Mouse (Mus musculus) kidney, embryonic 14.5 days (tissue): ENCODE data around the gene Catsper2. TPM values are rescaled to one million over a fixed set of nuclear protein-coding genes. Genes with fewer than 3 reads are reported as not detected.
A peak's percentile ranks its signal among the peaks of the same experiment; 100 is the strongest.

Experiments used
- ATAC-seq: fragments of 200-750 bp; cut with Nextera tagmentation; 2 replicates; pipeline ENCODE4 v1.8.0; 2017; ENCODE audit warnings: moderate number of reproducible peaks, mild to moderate bottlenecking, moderate TSS enrichment, moderate library complexity; ENCODE audit not compliant: low FRiP score, low TSS enrichment
- H3K27ac ChIP-seq: fragments of 300-500 bp; sonication (generic); 2 replicates; pipeline ENCODE4 v1.5.1; 2014; ENCODE audit warnings: low read depth, mild to moderate bottlenecking, low read length, moderate library complexity, mixed read lengths
- H3K27me3 ChIP-seq: fragments of 300-500 bp; sonication (generic); 2 replicates; pipeline ENCODE4 v1.6.1; 2014; ENCODE audit warnings: mild to moderate bottlenecking, low read length; ENCODE audit not compliant: control insufficient read depth, insufficient read depth
- H3K36me3 ChIP-seq: fragments of 300-500 bp; sonication (generic); 2 replicates; pipeline ENCODE4 v1.6.1; 2014; ENCODE audit warnings: low read length, mixed read lengths; ENCODE audit not compliant: control insufficient read depth, insufficient read depth
- H3K4me1 ChIP-seq: fragments of 300-500 bp; sonication (generic); 2 replicates; pipeline ENCODE4 v1.6.1; 2014; ENCODE audit warnings: low read length, mixed read lengths; ENCODE audit not compliant: control insufficient read depth, insufficient read depth
- H3K4me2 ChIP-seq: fragments of 300-500 bp; sonication (generic); replicated peaks from 2 replicates; pipeline ENCODE4 v1.6.1; 2014; ENCODE audit warnings: low read depth, mild to moderate bottlenecking, low read length
- H3K4me3 ChIP-seq: fragments of 300-500 bp; sonication (generic); 2 replicates; pipeline ENCODE4 v1.5.1; 2014; ENCODE audit warnings: mild to moderate bottlenecking, low read length
- H3K9ac ChIP-seq: fragments of 300-500 bp; sonication (generic); 2 replicates; pipeline ENCODE4 v1.6.1; 2014; ENCODE audit warnings: low read depth, mild to moderate bottlenecking, low read length, moderate library complexity
- H3K9me3 ChIP-seq: fragments of 300-500 bp; sonication (generic); 2 replicates; pipeline ENCODE4 v1.6.1; 2016; ENCODE audit warnings: low read length; ENCODE audit not compliant: control insufficient read depth
- WGBS: fragments of 180-500 bp; shearing (Covaris S2); extraction: QIAGEN DNeasy Blood & Tissue Kit; methylation state at CpG from one replicate; pipeline ENCODE4 v1.1.7; 2014; 5-methylcytosine and 5-hydroxymethylcytosine counted together
- polyA plus RNA-seq: library from polyadenylated mRNA; unstranded; fragments of >200 nt; fragmentation: Nextera tagmentation; extraction: Ambion mirVana; gene quantifications from 2 replicates; pipeline ENCODE4 v1.2.1, GENCODE M21; 2014

Catsper2 gene
- polyA plus RNA-seq, 1 experiment from 2014 or later: 2.2 TPM

GRCm38 (mm10) chr2:121442259-121443067 is 28.9 kb upstream of the Catsper2 start:
- H3K9me3 ChIP-seq: no peaks in the 10 kb centered on the region
- H3K36me3 ChIP-seq: peaks cover 25% of the 10 kb centered on the region
- peak; percentile 93 for ATAC-seq
- peaks cover 8% of the 10 kb centered on the region for H3K4me1 ChIP-seq
- peak overlapping the region; percentile 42 for H3K9ac ChIP-seq
- no peak overlapping the region for H3K27ac ChIP-seq
- H3K27me3 ChIP-seq: no peaks in the 10 kb centered on the region
- H3K4me2 ChIP-seq: peak overlapping the region; percentile 69
- H3K4me3 ChIP-seq: peak overlapping the region; percentile 41
- 2% methylated on average over 30 of the region's 30 CpGs for WGBS

DNA sequence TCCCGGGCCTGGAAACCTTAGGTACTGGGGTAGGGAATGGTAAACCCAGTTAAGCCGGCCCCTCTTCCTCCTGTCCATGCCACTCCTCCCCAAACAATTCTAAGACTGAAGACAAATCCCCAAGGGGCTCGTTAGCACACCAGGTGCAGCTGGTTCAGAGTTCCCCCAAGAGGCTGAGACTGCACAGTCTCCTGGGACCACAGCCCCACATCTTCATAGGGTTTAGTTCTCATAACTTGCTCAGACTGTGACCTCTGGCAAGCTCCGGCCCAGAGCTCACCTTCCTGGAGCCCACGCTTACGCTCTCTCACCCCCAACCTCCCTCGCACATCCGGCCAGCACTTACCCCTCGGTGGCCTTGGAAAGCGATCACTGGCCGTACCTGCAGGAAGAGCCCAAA is 28.2 kb upstream of the Catsper2 start:
- Histone ChIP-seq H3K4me1 (peaks cover 8% of the 10 kb centered on the region), H3K9me3 (no peaks in the 10 kb centered on the region), H3K27ac (no peak overlapping the region), H3K36me3 (peaks cover 32% of the 10 kb centered on the region), H3K4me2 (peak overlapping the region; percentile 69), H3K4me3 (peak overlapping the region; percentile 41), H3K9ac (peak overlapping the region; percentile 40; the same call in 1 of the 2 replicates), H3K27me3 (no peaks in the 10 kb centered on the region)
- peak; percentile 10 for ATAC-seq
- 3% methylated on average over 11 of the region's 11 CpGs for WGBS

DNA sequence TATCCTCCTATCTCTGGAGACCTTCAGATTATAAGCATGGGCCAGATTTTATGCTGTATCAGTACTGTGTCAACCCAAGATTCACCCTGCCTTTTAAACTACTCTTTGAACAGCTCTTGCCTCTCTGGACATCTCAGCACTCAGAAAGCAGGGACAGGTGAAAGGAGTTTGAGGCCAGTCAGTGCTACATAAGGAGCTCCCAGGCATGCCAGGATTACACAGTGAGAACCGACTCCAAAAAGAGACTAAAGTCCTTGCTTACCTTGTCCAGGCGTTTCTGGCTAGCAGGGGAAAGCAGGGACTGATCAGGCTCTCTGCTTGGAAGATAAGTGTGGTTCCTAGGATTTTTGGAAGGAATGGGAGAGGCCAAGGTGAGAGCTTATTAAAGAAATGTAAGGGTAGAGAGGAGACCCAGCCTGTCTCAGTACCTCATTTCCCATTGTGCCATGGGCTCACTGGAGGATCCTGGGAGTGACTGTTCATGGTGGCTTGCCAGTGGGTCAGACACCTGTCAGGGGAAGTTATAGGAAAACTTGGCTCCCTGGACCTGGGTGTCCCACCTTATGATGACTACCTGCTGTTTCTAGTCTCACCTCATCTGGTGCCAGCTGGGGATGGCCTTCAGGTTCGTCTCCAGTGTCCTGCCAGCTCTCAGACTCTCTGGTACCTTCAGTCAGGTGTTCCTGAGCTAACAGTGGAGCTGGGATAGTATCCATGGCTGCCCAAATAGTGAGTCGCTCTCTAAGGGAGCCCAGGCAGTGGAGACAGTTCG is 27.4 kb upstream of the Catsper2 start:
- WGBS: 61% methylated on average over 5 of the region's 5 CpGs
- no peaks in the 10 kb centered on the region for H3K9me3 ChIP-seq
- peaks cover 37% of the 10 kb centered on the region for H3K36me3 ChIP-seq
- H3K4me2 ChIP-seq: no peak overlapping the region
- no peaks in the 10 kb centered on the region for H3K27me3 ChIP-seq
- peaks cover 8% of the 10 kb centered on the region for H3K4me1 ChIP-seq
- H3K27ac ChIP-seq: no peak overlapping the region
- H3K4me3 ChIP-seq: no peak overlapping the region
- H3K9ac ChIP-seq: no peak overlapping the region
- ATAC-seq: no peak

DNA sequence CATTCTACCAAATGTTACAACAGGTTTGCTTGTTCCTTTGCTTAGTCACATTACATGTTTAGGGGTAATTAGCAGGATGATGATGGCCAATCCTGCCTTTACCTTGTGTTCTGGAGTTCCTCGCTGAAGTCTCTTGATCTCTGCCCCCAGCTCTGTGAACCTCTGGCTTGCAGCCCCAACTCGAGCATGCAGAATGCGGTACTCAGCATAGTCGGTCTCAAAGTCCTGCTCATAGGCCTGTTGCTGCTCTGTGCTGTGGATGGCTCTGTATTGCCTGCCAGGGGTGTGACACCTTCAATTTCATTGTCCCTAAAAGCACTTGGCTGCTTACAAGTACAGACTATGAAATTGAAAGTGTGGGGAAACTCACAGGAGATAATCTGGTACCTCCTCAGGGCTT is 26.2 kb upstream of the Catsper2 start:
- peaks cover 8% of the 10 kb centered on the region for H3K4me1 ChIP-seq
- H3K4me2 ChIP-seq: no peak overlapping the region
- peaks cover 50% of the 10 kb centered on the region for H3K36me3 ChIP-seq
- no peak overlapping the region for H3K4me3 ChIP-seq
- no peaks in the 10 kb centered on the region for H3K9me3 ChIP-seq
- no peak overlapping the region for H3K9ac ChIP-seq
- H3K27me3 ChIP-seq: no peaks in the 10 kb centered on the region
- 62% methylated on average over 4 of the region's 4 CpGs for WGBS
- ATAC-seq: no peak
- H3K27ac ChIP-seq: no peak overlapping the region

GRCm38 (mm10) chr2:121434854-121435253 is 21.3 kb upstream of the Catsper2 start:
- no peaks in the 10 kb centered on the region for H3K9me3 ChIP-seq
- no peaks in the 10 kb centered on the region for H3K27me3 ChIP-seq
- no peak overlapping the region for H3K4me3 ChIP-seq
- WGBS: 93% methylated on average over 1 of the region's 1 CpGs
- no peaks in the 10 kb centered on the region for H3K4me1 ChIP-seq
- H3K9ac ChIP-seq: no peak overlapping the region
- ATAC-seq: no peak
- H3K36me3 ChIP-seq: peaks cover 97% of the 10 kb centered on the region
- H3K27ac ChIP-seq: no peak overlapping the region
- H3K4me2 ChIP-seq: no peak overlapping the region

- Histone ChIP-seq H3K9ac (no peak overlapping the region), H3K4me3 (no peak overlapping the region), H3K9me3 (no peaks in the 10 kb centered on the region), H3K27ac (no peak overlapping the region), H3K36me3 (peaks cover 93% of the 10 kb centered on the region), H3K27me3 (no peaks in the 10 kb centered on the region), H3K4me2 (no peak overlapping the region), H3K4me1 (no peaks in the 10 kb centered on the region)
- WGBS: 95% methylated on average over 2 of the region's 2 CpGs
- ATAC-seq: no peak
Measured at GRCm38 (mm10) chr2:121425890-121426289, 12.3 kb upstream of the Catsper2 start.

DNA sequence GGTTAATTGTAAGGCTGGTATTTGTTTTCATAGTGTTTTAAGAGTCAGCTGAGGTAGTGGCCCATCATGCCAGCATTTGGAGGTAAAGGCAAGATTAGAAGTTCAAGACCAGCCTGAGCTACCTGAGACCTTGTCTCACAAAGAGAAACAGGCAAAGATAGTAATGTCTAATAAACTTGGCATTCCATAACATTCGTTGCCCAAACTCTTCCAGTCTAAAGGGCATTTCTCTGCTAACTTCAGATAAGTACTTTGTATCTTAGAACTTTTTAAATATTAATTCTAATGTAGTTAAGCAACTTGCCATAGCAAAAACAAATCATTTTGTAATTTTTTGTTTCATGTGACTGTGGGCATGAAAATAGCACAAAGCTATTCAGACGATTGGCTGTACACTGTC is 9.6 kb upstream of the Catsper2 start:
- ATAC-seq: no peak
- H3K36me3 ChIP-seq: peaks cover 87% of the 10 kb centered on the region
- 94% methylated on average over 2 of the region's 2 CpGs for WGBS

GRCm38 (mm10) chr2:121418476-121418875 is 4.9 kb upstream of the Catsper2 start:
- ATAC-seq: no peak
- H3K36me3 ChIP-seq: peaks cover 61% of the 10 kb centered on the region
- no peaks in the 10 kb centered on the region for H3K27me3 ChIP-seq
- WGBS: 88% methylated on average over 3 of the region's 3 CpGs
- H3K4me1 ChIP-seq: peaks cover 11% of the 10 kb centered on the region; the same call in 1 of the 2 replicates
- no peak overlapping the region for H3K4me2 ChIP-seq
- no peak overlapping the region for H3K4me3 ChIP-seq
- H3K9me3 ChIP-seq: no peaks in the 10 kb centered on the region
- H3K27ac ChIP-seq: no peak overlapping the region
- no peak overlapping the region for H3K9ac ChIP-seq

More for the DNA sequence above, 9.6 kb upstream of the Catsper2 start:
- Histone ChIP-seq H3K9me3 (no peaks in the 10 kb centered on the region), H3K27ac (no peak overlapping the region), H3K9ac (no peak overlapping the region), H3K4me2 (no peak overlapping the region), H3K4me3 (no peak overlapping the region), H3K27me3 (no peaks in the 10 kb centered on the region), H3K4me1 (no peaks in the 10 kb centered on the region)

- Histone ChIP-seq H3K9ac (no peak overlapping the region), H3K27ac (no peak overlapping the region), H3K4me3 (no peak overlapping the region), H3K36me3 (peaks cover 41% of the 10 kb centered on the region), H3K4me2 (no peak overlapping the region), H3K4me1 (peaks cover 11% of the 10 kb centered on the region; the same call in 1 of the 2 replicates), H3K9me3 (no peaks in the 10 kb centered on the region), H3K27me3 (no peaks in the 10 kb centered on the region)
- 91% methylated on average over 6 of the region's 6 CpGs for WGBS
- no peak for ATAC-seq
Measured at GRCm38 (mm10) chr2:121416356-121416755, 2.8 kb upstream of the Catsper2 start.
